Mouse (Mus musculus) heart, postnatal 0 days (tissue): ENCODE measurements at regions not wholly inside any gene's neighbourhood (a gene's known extent, or its start where the extent isn't known, plus 50 kb on each side); places are given as distances from the start of the nearest gene placed in this dataset.

Experiments used
- ATAC-seq: fragments of 200-750 bp; cut with Nextera tagmentation; 2 replicates; pipeline ENCODE4 v1.8.0; 2017; ENCODE audit warnings: low read depth, moderate number of reproducible peaks, moderate library complexity; ENCODE audit not compliant: insufficient read depth
- DNase-seq: peaks from one replicate; pipeline ENCODE4 v3.0.0-alpha.2; 2016; ENCODE audit warnings: low spot score
- H3K27ac ChIP-seq: fragments of 300-500 bp; sonication (generic); 2 replicates; pipeline ENCODE4 v1.5.1; 2014; ENCODE audit warnings: low read depth, mild to moderate bottlenecking
- H3K27me3 ChIP-seq: fragments of 300-500 bp; sonication (generic); 2 replicates; pipeline ENCODE4 v1.6.1; 2014; ENCODE audit warnings: low read length, mixed read lengths; ENCODE audit not compliant: control insufficient read depth, insufficient read depth
- H3K36me3 ChIP-seq: fragments of 300-500 bp; sonication (generic); replicated peaks from 2 replicates; pipeline ENCODE4 v1.6.1; 2014; ENCODE audit warnings: low read length, mixed read lengths; ENCODE audit not compliant: control insufficient read depth, insufficient read depth
- H3K4me1 ChIP-seq: fragments of 300-500 bp; sonication (generic); 2 replicates; pipeline ENCODE4 v1.6.1; 2014; ENCODE audit warnings: antibody characterized with exemption; ENCODE audit not compliant: control insufficient read depth, insufficient read depth
- H3K4me2 ChIP-seq: fragments of 300-500 bp; sonication (generic); 2 replicates; pipeline ENCODE4 v1.6.1; 2014; ENCODE audit warnings: low read depth, mild to moderate bottlenecking, low read length, moderate library complexity
- H3K4me3 ChIP-seq: fragments of 300-500 bp; sonication (generic); 2 replicates; pipeline ENCODE4 v1.5.1; 2014; ENCODE audit warnings: low read depth, low read length
- H3K9ac ChIP-seq: fragments of 300-500 bp; sonication (generic); replicated peaks from 2 replicates; pipeline ENCODE4 v1.6.1; 2014; ENCODE audit warnings: low read depth, low read length, mixed read lengths
- H3K9me3 ChIP-seq: fragments of 300-500 bp; sonication (generic); replicated peaks from 2 replicates; pipeline ENCODE4 v1.6.1; 2016; ENCODE audit warnings: low read length; ENCODE audit not compliant: control insufficient read depth
- CTCF ChIP-seq: IDR thresholded peaks from 2 replicates; pipeline ENCODE4 v1.5.1; 2016; ENCODE audit warnings: antibody characterized with exemption, control low read depth, low read depth
- EP300 ChIP-seq: IDR thresholded peaks from 2 replicates; pipeline ENCODE4 v1.6.1; 2016; ENCODE audit warnings: antibody characterized with exemption, low read depth
- WGBS: fragments of 180-500 bp; shearing (Covaris S2); extraction: QIAGEN DNeasy Blood & Tissue Kit; methylation state at CpG from one replicate; pipeline ENCODE4 v1.1.7; 2014; 5-methylcytosine and 5-hydroxymethylcytosine counted together

- no peak for TF ChIP-seq CTCF
- H3K4me3 ChIP-seq: no peak overlapping the region
- H3K9ac ChIP-seq: no peak overlapping the region
- DNase-seq (peak; percentile 63), ATAC-seq (peak; percentile 42; the same call in 1 of the 2 replicates)
- H3K4me2 ChIP-seq: no peak overlapping the region
- H3K9me3 ChIP-seq: no peaks in the 10 kb centered on the region
- peak overlapping the region; percentile 81 for H3K27ac ChIP-seq
- 18% methylated on average over 5 of the region's 5 CpGs for WGBS
- peaks cover 33% of the 10 kb centered on the region for H3K4me1 ChIP-seq
- no peaks in the 10 kb centered on the region for H3K36me3 ChIP-seq
- no peaks in the 10 kb centered on the region for H3K27me3 ChIP-seq
These were observed 97.8 kb upstream of the Cd180 start for GRCm38 (mm10) chr13:102595602-102596001.

DNA sequence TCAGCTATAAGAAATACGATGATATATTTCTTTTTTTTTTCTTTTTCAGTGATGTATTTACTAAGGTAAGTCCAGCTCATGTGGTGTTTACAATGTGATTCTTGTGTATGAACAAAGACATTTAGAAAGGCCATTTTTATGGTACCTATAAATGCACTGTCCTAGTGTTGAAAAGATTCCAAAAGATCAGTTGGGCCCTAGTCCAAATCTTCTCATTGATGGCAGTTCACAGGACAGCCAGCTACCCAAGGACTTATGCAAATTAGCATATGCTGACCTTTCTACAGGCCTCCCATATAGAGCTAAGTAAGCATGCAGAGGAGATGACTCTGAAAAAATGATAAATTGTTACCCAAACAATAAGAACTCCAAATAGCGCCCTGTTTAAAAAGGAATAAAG lies 97.3 kb upstream of the Cd180 start:
- DNase-seq: no peak
- H3K27me3 ChIP-seq: no peaks in the 10 kb centered on the region
- no peak overlapping the region for H3K9ac ChIP-seq
- H3K4me2 ChIP-seq: no peak overlapping the region
- peak overlapping the region; percentile 81 for H3K27ac ChIP-seq
- no peaks in the 10 kb centered on the region for H3K36me3 ChIP-seq
- TF ChIP-seq CTCF (no peak), EP300 (no peak)
- ATAC-seq: no peak
- no peaks in the 10 kb centered on the region for H3K9me3 ChIP-seq
- WGBS: 83% methylated on average over 2 of the region's 2 CpGs
- peaks cover 33% of the 10 kb centered on the region for H3K4me1 ChIP-seq
- no peak overlapping the region for H3K4me3 ChIP-seq

- no peak overlapping the region for H3K9ac ChIP-seq
- no peaks in the 10 kb centered on the region for H3K27me3 ChIP-seq
- no peaks in the 10 kb centered on the region for H3K36me3 ChIP-seq
- DNase-seq (no peak), ATAC-seq (no peak)
- no peak overlapping the region for H3K27ac ChIP-seq
- no peak overlapping the region for H3K4me3 ChIP-seq
- no peaks in the 10 kb centered on the region for H3K9me3 ChIP-seq
- 72% methylated on average over 5 of the region's 5 CpGs for WGBS
- peaks cover 28% of the 10 kb centered on the region for H3K4me1 ChIP-seq
- no peak overlapping the region for H3K4me2 ChIP-seq
- TF ChIP-seq CTCF (no peak), EP300 (no peak)
These were observed 95.2 kb upstream of the Cd180 start for GRCm38 (mm10) chr13:102598181-102598580.

GRCm38 (mm10) chr13:102599602-102600001 lies 93.8 kb upstream of the Cd180 start:
- TF ChIP-seq CTCF (no peak), EP300 (no peak)
- Histone ChIP-seq H3K9ac (no peak overlapping the region), H3K4me3 (no peak overlapping the region), H3K27me3 (no peaks in the 10 kb centered on the region), H3K27ac (peak overlapping the region; percentile 43; the same call in 1 of the 2 replicates), H3K4me2 (no peak overlapping the region), H3K4me1 (peaks cover 24% of the 10 kb centered on the region), H3K36me3 (no peaks in the 10 kb centered on the region), H3K9me3 (no peaks in the 10 kb centered on the region)
- 23% methylated on average over 3 of the region's 3 CpGs for WGBS
- DNase-seq (peak; percentile 14), ATAC-seq (peak; percentile 53; the same call in 1 of the 2 replicates)

DNA sequence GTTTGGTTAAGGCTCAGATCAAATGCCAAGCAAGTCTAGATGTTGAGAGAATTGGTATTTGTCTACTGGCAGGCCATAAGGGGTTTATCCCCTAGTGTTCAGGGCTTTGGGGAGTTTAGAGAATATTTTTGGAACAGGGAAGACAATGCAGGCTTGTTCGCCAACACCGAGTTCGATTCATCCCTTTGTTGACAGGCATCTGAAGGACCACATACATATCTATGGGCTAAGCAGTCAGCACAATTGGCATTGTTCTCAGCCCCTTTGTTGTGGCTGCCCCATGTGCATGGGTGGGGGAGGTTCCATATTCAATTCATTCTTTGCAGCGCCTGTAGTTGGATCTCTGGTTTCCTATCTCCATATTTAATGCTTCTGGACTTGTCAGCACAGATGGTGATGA lies 93.3 kb upstream of the Cd180 start:
- 18% methylated on average over 4 of the region's 4 CpGs for WGBS

DNA sequence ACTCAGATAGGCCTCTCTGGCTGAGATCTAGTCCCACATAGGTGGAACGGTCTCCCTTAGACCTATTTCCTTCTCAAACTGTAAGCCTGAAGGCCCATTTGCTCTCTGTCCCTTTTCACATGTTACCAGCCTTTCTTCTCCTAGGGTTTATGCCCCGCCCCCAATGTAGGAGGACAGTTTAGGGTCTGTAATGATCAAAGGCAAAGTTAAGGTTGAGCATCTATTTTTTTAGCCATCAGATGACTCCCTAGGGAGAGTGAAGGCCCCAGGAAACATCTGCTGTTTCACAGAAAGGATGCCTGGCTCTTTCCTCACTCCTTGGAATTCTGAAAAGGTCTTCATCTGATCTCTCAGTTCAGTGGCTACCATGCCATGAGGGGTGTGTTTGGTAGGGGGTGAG lies 68.9 kb upstream of the Cd180 start:
- Histone ChIP-seq H3K9me3 (no peaks in the 10 kb centered on the region), H3K27me3 (no peaks in the 10 kb centered on the region), H3K4me1 (peaks cover 19% of the 10 kb centered on the region), H3K4me3 (no peak overlapping the region), H3K4me2 (no peak overlapping the region), H3K36me3 (no peaks in the 10 kb centered on the region), H3K9ac (no peak overlapping the region), H3K27ac (peak overlapping the region; percentile 96)
- WGBS: 93% methylated on average over 2 of the region's 2 CpGs
- no peak for DNase-seq
- TF ChIP-seq CTCF: no peak
- TF ChIP-seq EP300: no peak
- ATAC-seq: no peak

More for the DNA sequence above, 93.3 kb upstream of the Cd180 start:
- ATAC-seq (no peak; the same call in 1 of the 2 replicates), DNase-seq (no peak)
- TF ChIP-seq EP300: no peak
- no peak for TF ChIP-seq CTCF
- Histone ChIP-seq H3K4me2 (no peak overlapping the region), H3K27me3 (no peaks in the 10 kb centered on the region), H3K9me3 (no peaks in the 10 kb centered on the region), H3K4me1 (peaks cover 23% of the 10 kb centered on the region), H3K27ac (peak overlapping the region; percentile 43; the same call in 1 of the 2 replicates), H3K4me3 (no peak overlapping the region), H3K9ac (no peak overlapping the region), H3K36me3 (no peaks in the 10 kb centered on the region)
